Comparison of ENCODE assay signal across 1 mouse cellular context in the genomic region with DNA sequence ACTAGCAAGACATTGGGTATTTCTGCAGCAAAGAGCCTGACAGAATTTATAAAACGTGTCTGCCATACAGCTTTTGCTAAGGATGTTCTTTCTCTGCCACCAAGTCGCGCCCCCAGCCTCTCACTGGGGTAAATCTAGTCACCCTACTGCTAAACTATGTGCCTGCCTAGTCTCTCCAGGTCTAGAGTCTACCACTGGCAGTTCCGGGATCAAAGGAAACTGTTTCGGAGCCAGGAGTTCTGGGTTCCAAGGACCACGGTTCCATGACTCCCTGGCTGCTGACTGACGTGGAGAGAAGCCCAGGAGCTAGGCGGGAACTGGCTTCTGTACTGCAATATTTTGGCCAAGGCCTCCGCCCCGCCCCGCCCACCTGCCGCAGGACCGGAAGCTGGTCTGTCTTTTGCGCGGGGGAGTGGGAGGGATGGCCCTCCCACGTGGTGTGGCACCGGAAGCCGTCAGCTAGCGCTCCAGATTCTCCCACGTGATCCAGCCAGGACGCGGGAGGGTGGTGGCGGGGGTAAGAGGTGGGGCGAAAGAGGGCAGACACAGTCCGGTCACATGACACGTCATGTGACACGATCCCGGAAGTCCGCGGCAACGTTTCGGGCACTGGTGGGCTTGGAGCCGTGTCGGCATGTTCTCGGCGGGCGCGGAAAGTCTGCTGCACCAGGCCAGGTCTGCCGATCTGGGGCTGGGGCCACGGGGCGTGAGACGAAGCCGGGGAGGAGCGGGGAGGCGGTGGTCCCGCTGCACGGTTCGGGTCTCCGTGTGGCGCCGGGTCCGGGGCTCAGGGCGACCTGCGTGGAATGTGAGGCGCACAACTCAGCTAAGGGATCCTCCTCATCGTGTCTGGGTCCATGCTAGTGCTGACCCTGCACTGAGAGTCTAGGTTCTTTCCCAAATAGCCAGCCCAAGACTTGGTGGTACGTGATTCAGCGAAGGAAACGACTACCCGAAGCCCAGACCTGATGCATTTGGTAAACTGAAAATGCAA.
TF ChIP-seq lines count a peak whose summit lies in the region.

A gene (plus strand): TSS at position 484 of the 994 bp plus-strand sequence.

TF ChIP-seq in MEL, 35 proteins besides CTCF, POLR2A, EP300 and RAD21 (continued from another document):
- TF ChIP-seq ZMIZ1 (IDR thresholded peaks at IDR 0.05; ENCODE audit: low read depth, low read length) = peak; percentile 69
- peak; percentile 44; the same call in 1 of the 2 replicates for TF ChIP-seq TBP (IDR thresholded peaks at IDR 0.05; ENCODE audit: low read depth, low read length)
- peak; percentile 61; the same call in 1 of the 2 replicates for TF ChIP-seq BHLHE40 (IDR thresholded peaks at IDR 0.05; ENCODE audit: borderline replicate concordance, low read depth, low read length)
- no peak for TF ChIP-seq TAL1 (IDR thresholded peaks at IDR 0.05; ENCODE audit: low read length)
- TF ChIP-seq GATA1 (IDR thresholded peaks at IDR 0.05; ENCODE audit: low read depth, low read length) = no peak
- TF ChIP-seq NRF1 (IDR thresholded peaks at IDR 0.05; ENCODE audit: insufficient read depth, low read depth, low read length, poor library complexity, severe bottlenecking) = 0 out of 2 replicates have a peak, but pooled peaks have one; percentile 12
- no peak for TF ChIP-seq MEF2A (IDR thresholded peaks at IDR 0.05; ENCODE audit: extremely low read depth, insufficient replicate concordance, low read depth, low read length, poor library complexity, severe bottlenecking)
- TF ChIP-seq UBTF (IDR thresholded peaks at IDR 0.05; ENCODE audit: borderline replicate concordance, insufficient read depth, low read depth, low read length) = no peak
